Mouse (Mus musculus): ENCODE results near the gene Crb2.

GRCm38 (mm10) chr2:37842151-37842569, 66.1 kb downstream of the Crb2 start:
- TF ChIP-seq CTCF (IDR thresholded peaks at IDR 0.05; ENCODE audit: control insufficient read depth, insufficient read depth, insufficient read length) (no peak), MAX (IDR thresholded peaks at IDR 0.05) (no peak), USF1 (IDR thresholded peaks at IDR 0.05; ENCODE audit: low read depth) (no peak), MYOD1 (IDR thresholded peaks at IDR 0.05; ENCODE audit: control insufficient read depth, insufficient read length, low read depth) (no peak)

Measured in C2C12 (cell line).